Mouse (Mus musculus) liver, postnatal 0 days (tissue): ENCODE measurements at regions not wholly inside any gene's neighbourhood (a gene's known extent, or its start where the extent isn't known, plus 50 kb on each side); places are given as distances from the start of the nearest gene placed in this dataset.

ENCODE experiments used
- CTCF ChIP-seq: sonication (generic); IDR thresholded peaks from 2 replicates; pipeline ENCODE4 v1.5.1; 2016; ENCODE audit warnings: antibody characterized with exemption, low read depth
- EP300 ChIP-seq: IDR thresholded peaks from 2 replicates; pipeline ENCODE4 v1.6.1; 2016; ENCODE audit warnings: antibody characterized with exemption, low read depth, mild to moderate bottlenecking

DNA sequence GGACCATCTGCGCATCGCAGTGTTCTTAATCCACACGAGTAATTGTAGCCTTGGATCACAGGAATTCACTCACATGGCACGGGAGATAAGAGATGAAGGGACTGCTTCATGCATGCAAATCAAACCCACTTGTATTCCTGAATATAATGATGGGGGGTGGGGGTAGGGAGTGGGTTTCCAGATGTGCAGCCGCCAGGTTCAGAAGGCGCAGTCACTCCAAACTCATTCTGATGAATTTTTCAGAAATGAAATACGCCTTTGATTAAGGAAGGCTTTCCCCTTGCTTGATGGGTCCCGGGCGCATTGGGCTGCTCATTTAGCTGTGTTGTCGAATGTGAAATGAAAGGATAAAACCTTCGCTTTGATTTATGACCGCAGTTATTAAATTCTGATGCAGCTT is 170.7 kb downstream of the Ackr3 start:
- no peak for TF ChIP-seq CTCF
- no peak for TF ChIP-seq EP300
